Comparison of ENCODE assay signal across 8 mouse cellular contexts in genomic region chr15:89498049-89498960, GRCm38 (mm10). TPM values are rescaled to one million over a fixed set of nuclear protein-coding genes. Genes with fewer than 3 reads are reported as not detected.
A peak's percentile ranks its signal among the peaks of the same experiment; 100 is the strongest.
DNase-seq lines count a peak whose midpoint lies in the region; ATAC-seq and TF ChIP-seq lines count a peak whose summit lies in the region.

No protein-coding gene starts in this region.

- in situ Hi-C loops in ES-E14 (cut with MboI; ENCODE audit: low sequenced_read_pairs in 2 of 2, unreplicated experiment in 2 of 2) = no loop called here

- intact Hi-C loops in left cerebral cortex, postnatal 36 days (cut with DNase I) = no loop called here

- peak overlapping the region; percentile 75 for H3K4me2 ChIP-seq in forebrain, embryonic 16.5 days (ENCODE audit: low read length)

- peak overlapping the region; percentile 18; the same call in 1 of the 2 replicates for H3K9ac ChIP-seq in ES-E14 (ENCODE audit: insufficient read depth, low read depth, low read length, poor library complexity, severe bottlenecking)
- peak overlapping the region; percentile 83 for H3K9ac ChIP-seq in forebrain, embryonic 16.5 days (replicated peaks; ENCODE audit: low read depth, low read length)

- H3K9me3 ChIP-seq in ES-E14 (ENCODE audit: control insufficient read depth, insufficient read depth, low read depth, low read length) = no peaks in the 10 kb centered on the region
- H3K9me3 ChIP-seq in forebrain, embryonic 16.5 days (ENCODE audit: control insufficient read depth, low read length) = no peaks in the 10 kb centered on the region

- 0 out of 2 replicates have a peak, but pooled peaks have one; percentile 35 for TF ChIP-seq POLR2A in small intestine, adult 2 months (IDR thresholded peaks at IDR 0.05; ENCODE audit: low read depth, low read length)

- H3K27me3 ChIP-seq in forebrain, embryonic 16.5 days (replicated peaks; ENCODE audit: control insufficient read depth, insufficient read depth, low read length) = peaks cover 9% of the 10 kb centered on the region; the same call in 1 of the 2 replicates
- H3K27me3 ChIP-seq in small intestine, adult 2 months (ENCODE audit: control insufficient read depth, insufficient read depth, low read length) = peaks cover 25% of the 10 kb centered on the region

- peak; percentile 36 for ATAC-seq in forebrain, embryonic 16.5 days
- ATAC-seq in megakaryocyte progenitor cell, adult 5-6 weeks (replicated peaks; ENCODE audit: poor library complexity) = peak; percentile 48
- ATAC-seq in erythroid progenitor cell, adult 5-6 weeks (replicated peaks; ENCODE audit: low FRiP score, poor library complexity, severe bottlenecking) = no peak

- no peak for TF ChIP-seq CTCF in small intestine, adult 2 months (IDR thresholded peaks at IDR 0.05; ENCODE audit: extremely low read depth, insufficient read length, insufficient replicate concordance, low read depth, low read length)

- no peak for DNase-seq in ES-E14 (ENCODE audit: low read depth, low spot score)
- DNase-seq in induced T-regulatory cell, adult 2 months (ENCODE audit: low read depth) = peak; percentile 57
- DNase-seq in left cerebral cortex, postnatal 36 days (ENCODE audit: low spot score in 2 of 2) = peak; percentile 85 to 92

- H3K36me3 ChIP-seq in ES-E14 (ENCODE audit: control insufficient read depth, insufficient read depth, low read length, poor library complexity, severe bottlenecking) = no peaks in the 10 kb centered on the region; the same call in 1 of the 2 replicates
- H3K36me3 ChIP-seq in forebrain, embryonic 16.5 days (ENCODE audit: control insufficient read depth, insufficient read depth) = no peaks in the 10 kb centered on the region
- no peaks in the 10 kb centered on the region for H3K36me3 ChIP-seq in small intestine, adult 2 months (ENCODE audit: control insufficient read depth, insufficient read depth, low read length)

- H3K4me1 ChIP-seq in ES-E14 (ENCODE audit: control insufficient read depth in 2 of 2, insufficient read depth in 2 of 2, low read length in 2 of 2, poor library complexity in 1 of 2) = peaks cover 3 to 20% of the 10 kb centered on the region in 2 experiments; a peak in 2 of 4 replicates
- peaks cover 25% of the 10 kb centered on the region for H3K4me1 ChIP-seq in brown adipose tissue, adult 24 weeks (ENCODE audit: control insufficient read depth, insufficient read depth, insufficient read length, low read length)
- peaks cover 17% of the 10 kb centered on the region for H3K4me1 ChIP-seq in forebrain, embryonic 16.5 days (replicated peaks; ENCODE audit: control insufficient read depth, insufficient read depth, low read length)
- peaks cover 12% of the 10 kb centered on the region for H3K4me1 ChIP-seq in small intestine, adult 2 months (ENCODE audit: control insufficient read depth, insufficient read depth, insufficient read length, low read length)

- H3K4me3 ChIP-seq in ES-E14 (ENCODE audit: insufficient read depth in 1 of 2, low read depth in 1 of 2, low read length in 2 of 2, poor library complexity in 1 of 2, severe bottlenecking in 1 of 2) = peak overlapping the region; percentile 81 to 96
- peak overlapping the region; percentile 82 for H3K4me3 ChIP-seq in brown adipose tissue, adult 24 weeks (ENCODE audit: insufficient read depth, low read depth, low read length)
- H3K4me3 ChIP-seq in forebrain, embryonic 16.5 days (replicated peaks; ENCODE audit: low read length) = peak overlapping the region; percentile 73
- H3K4me3 ChIP-seq in small intestine, adult 2 months (ENCODE audit: low read depth, low read length) = peak overlapping the region; percentile 46

- no peak overlapping the region for H3K27ac ChIP-seq in ES-E14 (ENCODE audit: insufficient read depth, low read depth, low read length, poor library complexity, severe bottlenecking)
- H3K27ac ChIP-seq in brown adipose tissue, adult 24 weeks (replicated peaks; ENCODE audit: low read depth, low read length) = peak overlapping the region; percentile 99
- H3K27ac ChIP-seq in forebrain, embryonic 16.5 days (ENCODE audit: low read length) = 0 out of 2 replicates have a peak overlapping the region, but pooled peaks have one; percentile 47
- peak overlapping the region; percentile 36; the same call in 1 of the 2 replicates for H3K27ac ChIP-seq in small intestine, adult 2 months (ENCODE audit: insufficient read depth, low read depth, low read length)

- WGBS in forebrain, embryonic 16.5 days = 3% methylated on average over 40 of the region's 41 CpGs
- 4% methylated on average over 41 of the region's 41 CpGs for WGBS in small intestine, adult 2 months

TF ChIP-seq in ES-E14, 5 proteins besides CTCF, POLR2A, EP300 and RAD21:
- TF ChIP-seq ZNF384 (IDR thresholded peaks at IDR 0.05; ENCODE audit: low read depth, low read length) (no peak), ZC3H11A (IDR thresholded peaks at IDR 0.05; ENCODE audit: borderline replicate concordance, low read depth, low read length) (no peak), MAFK (IDR thresholded peaks at IDR 0.05; ENCODE audit: insufficient read depth, low read depth, low read length) (no peak), CHD2 (IDR thresholded peaks at IDR 0.05; ENCODE audit: low read depth, low read length) (no peak)

RNA-seq across cellular contexts. Expression of gene Shank3, which starts 1.1 kb away (rescaled TPM):
- 6.4 and 6.7 TPM in 2 replicates for total RNA-seq in ES-E14 (2012; rRNA removed)
- 6.8 and 15.5 TPM in 2 replicates for polyA plus RNA-seq in brown adipose tissue, adult 24 weeks (2012; ENCODE audit: insufficient read depth, insufficient read length, missing spikeins)
- 9.3 and 14.1 TPM in 2 replicates for polyA plus RNA-seq in forebrain, embryonic 16.5 days (2015; fragmentation: Nextera tagmentation; extraction: Ambion mirVana)
- 100 to 1,000 TPM; 196 to 229 TPM for total RNA-seq in left cerebral cortex, postnatal 36 days (2021)
- total RNA-seq in megakaryocyte progenitor cell, adult 5-6 weeks (2015) = 1.8 and 4.2 TPM in 2 replicates
- 1.3 and 3.1 TPM in 2 replicates for total RNA-seq in megakaryocyte progenitor cell, adult 5-6 weeks (2017)
- polyA plus RNA-seq in small intestine, adult 2 months (2012; rRNA removed) = 6.4 and 10.2 TPM in 2 replicates
- total RNA-seq in erythroid progenitor cell, adult 5-6 weeks (2015; ENCODE audit: low replicate concordance) = 0.72 TPM in 1 of 2 replicates, not detected in the other
- total RNA-seq in erythroid progenitor cell, adult 5-6 weeks (2017; ENCODE audit: low replicate concordance) = 0.39 and 0.61 TPM in 2 replicates

RNA-seq across cellular contexts. Expression of gene Arsa, which starts 21.1 kb away (rescaled TPM):
- total RNA-seq in ES-E14 (2012; rRNA removed) = 11.7 and 15.2 TPM in 2 replicates
- 17.2 and 24.2 TPM in 2 replicates for polyA plus RNA-seq in brown adipose tissue, adult 24 weeks (2012; ENCODE audit: insufficient read depth, insufficient read length, missing spikeins)
- 23.9 and 27.9 TPM in 2 replicates for polyA plus RNA-seq in forebrain, embryonic 16.5 days (2015; fragmentation: Nextera tagmentation; extraction: Ambion mirVana)
- total RNA-seq in left cerebral cortex, postnatal 36 days (2021) = 10 to 100 TPM; 31.7 to 36.1 TPM
- 7.1 and 7.3 TPM in 2 replicates for total RNA-seq in megakaryocyte progenitor cell, adult 5-6 weeks (2015)
- total RNA-seq in megakaryocyte progenitor cell, adult 5-6 weeks (2017) = 8.8 and 13.9 TPM in 2 replicates
- polyA plus RNA-seq in small intestine, adult 2 months (2012; rRNA removed) = 15.6 and 30.4 TPM in 2 replicates
- 2.5 and 2.9 TPM in 2 replicates for total RNA-seq in erythroid progenitor cell, adult 5-6 weeks (2015; ENCODE audit: low replicate concordance)
- total RNA-seq in erythroid progenitor cell, adult 5-6 weeks (2017; ENCODE audit: low replicate concordance) = 2.1 and 3.7 TPM in 2 replicates

RNA-seq across cellular contexts. Expression of gene Mapk8ip2, which starts 44.6 kb away (rescaled TPM):
- total RNA-seq in ES-E14 (2012; rRNA removed) = 4.6 and 7.8 TPM in 2 replicates
- not detected in 2 replicates for polyA plus RNA-seq in brown adipose tissue, adult 24 weeks (2012; ENCODE audit: insufficient read depth, insufficient read length, missing spikeins)
- polyA plus RNA-seq in forebrain, embryonic 16.5 days (2015; fragmentation: Nextera tagmentation; extraction: Ambion mirVana) = 74.5 and 81.9 TPM in 2 replicates
- 100 to 1,000 TPM; 221 to 233 TPM for total RNA-seq in left cerebral cortex, postnatal 36 days (2021)
- not detected in 2 replicates for total RNA-seq in megakaryocyte progenitor cell, adult 5-6 weeks (2015)
- not detected in 2 replicates for total RNA-seq in megakaryocyte progenitor cell, adult 5-6 weeks (2017)
- 0.53 and 0.65 TPM in 2 replicates for polyA plus RNA-seq in small intestine, adult 2 months (2012; rRNA removed)
- not detected in 2 replicates for total RNA-seq in erythroid progenitor cell, adult 5-6 weeks (2015; ENCODE audit: low replicate concordance)
- total RNA-seq in erythroid progenitor cell, adult 5-6 weeks (2017; ENCODE audit: low replicate concordance) = not detected in 2 replicates

Comparison
In these comparisons a context has a peak if more than half of its experiments do, and no peak if none do; other contexts are left out.
1. RNA of gene Shank3, which starts 1.1 kb away (total RNA-seq): 196 to 229 TPM in left cerebral cortex, postnatal 36 days; 6.4 to 6.7 TPM in ES-E14, 1.3 to 4.2 TPM in megakaryocyte progenitor cell, adult 5-6 weeks and 0.39 to 0.72 TPM in erythroid progenitor cell, adult 5-6 weeks; every median in the first group is over 10 times any median in the second.
2. RNA of gene Mapk8ip2, which starts 44.6 kb away (total RNA-seq): 221 to 233 TPM in left cerebral cortex, postnatal 36 days; 4.6 to 7.8 TPM in ES-E14, not detected in megakaryocyte progenitor cell, adult 5-6 weeks and not detected in erythroid progenitor cell, adult 5-6 weeks; every median in the first group is over 10 times any median in the second.
3. Peak in every context shown above with its lines, with median percentiles within 50 percentile points of each other: H3K4me3 ChIP-seq.